Mouse (Mus musculus) lung, adult 2 months (tissue): ENCODE data around the gene Fgfrl1.

Experiments used
- CTCF ChIP-seq: fragments of 200-500 bp; IDR thresholded peaks from 2 replicates; pipeline ENCODE4 v1.5.1; 2011; ENCODE audit warnings: mild to moderate bottlenecking, low read length, control low read depth; ENCODE audit not compliant: insufficient read depth
- POLR2A ChIP-seq: fragments of 200-500 bp; IDR thresholded peaks from 2 replicates; pipeline ENCODE4 v1.6.1; 2011; ENCODE audit warnings: low read depth, mild to moderate bottlenecking, control low read depth, low read length, borderline replicate concordance; ENCODE audit errors: extremely low read depth

GRCm38 (mm10) chr5:108718051-108718450 lies 25.9 kb downstream of the Fgfrl1 start:
- TF ChIP-seq CTCF (no peak), POLR2A (no peak)
